Mouse (Mus musculus) brain, embryonic 18.5 days (tissue): Measurements from ENCODE around the gene Ppm1b.

Experiments used
- DNase-seq: peaks from one replicate; pipeline ENCODE4 v3.0.0-alpha.2; 2012; ENCODE audit warnings: low read depth, low spot score

Gene Ppm1b

GRCm38 (mm10) chr17:84958411-84958911 is 1.9 kb downstream of the Ppm1b start:
- no peak for DNase-seq

GRCm38 (mm10) chr17:84958986-84959664 is 2.6 kb downstream of the Ppm1b start:
- no peak for DNase-seq

GRCm38 (mm10) chr17:84959665-84960020 is 3.1 kb downstream of the Ppm1b start:
- no peak for DNase-seq

- no peak for DNase-seq
These were observed 3.6 kb downstream of the Ppm1b start for GRCm38 (mm10) chr17:84960136-84960535.

- no peak for DNase-seq
These were observed 5.5 kb downstream of the Ppm1b start for GRCm38 (mm10) chr17:84962046-84962445.

GRCm38 (mm10) chr17:84963651-84964050 is 7.1 kb downstream of the Ppm1b start:
- DNase-seq, result no peak

- DNase-seq, result no peak
These were observed 9.7 kb downstream of the Ppm1b start for GRCm38 (mm10) chr17:84966231-84966630.

- no peak for DNase-seq
These were observed 10.5 kb downstream of the Ppm1b start for GRCm38 (mm10) chr17:84967045-84967444.

- no peak for DNase-seq
These were observed 13.4 kb downstream of the Ppm1b start for GRCm38 (mm10) chr17:84969916-84970315.

GRCm38 (mm10) chr17:84981721-84982120 is 25.2 kb downstream of the Ppm1b start:
- DNase-seq, result no peak

GRCm38 (mm10) chr17:84982735-84983134 is 26.2 kb downstream of the Ppm1b start:
- no peak for DNase-seq

GRCm38 (mm10) chr17:84986368-84986767 is 29.8 kb downstream of the Ppm1b start:
- DNase-seq, result no peak

- no peak for DNase-seq
These were observed 31.4 kb downstream of the Ppm1b start for GRCm38 (mm10) chr17:84987834-84988410.

GRCm38 (mm10) chr17:84988514-84988913 is 32.0 kb downstream of the Ppm1b start:
- DNase-seq, result no peak

GRCm38 (mm10) chr17:84995844-84996243 is 39.3 kb downstream of the Ppm1b start:
- no peak for DNase-seq

GRCm38 (mm10) chr17:84997639-84998038 is 41.1 kb downstream of the Ppm1b start:
- DNase-seq, result no peak

GRCm38 (mm10) chr17:84999636-85000035 is 43.1 kb downstream of the Ppm1b start:
- no peak for DNase-seq

- no peak for DNase-seq
These were observed 56.9 kb downstream of the Ppm1b start for GRCm38 (mm10) chr17:85013485-85013884.

GRCm38 (mm10) chr17:85014632-85015031 is 58.1 kb downstream of the Ppm1b start:
- DNase-seq, result no peak

- no peak for DNase-seq
These were observed 61.8 kb downstream of the Ppm1b start for GRCm38 (mm10) chr17:85018344-85018743.

- no peak for DNase-seq
These were observed 62.3 kb downstream of the Ppm1b start for GRCm38 (mm10) chr17:85018794-85019193.

- DNase-seq, result no peak
These were observed 63.8 kb downstream of the Ppm1b start for GRCm38 (mm10) chr17:85020343-85020742.
